Mouse (Mus musculus) right cerebral cortex, postnatal 10 days (tissue): ENCODE measurements at regions not wholly inside any gene's neighbourhood (a gene's known extent, or its start where the extent isn't known, plus 50 kb on each side); places are given as distances from the start of the nearest gene placed in this dataset.

Source experiments
- DNase-seq, 2 experiments: peaks; one replicate each; pipeline ENCODE4 v3.0.0; 2021; ENCODE audit warnings: low spot score in 2 of 2

- DNase-seq: no peak
Observed at GRCm38 (mm10) chr5:46488140-46488942, 630.9 kb upstream of the Lcorl start.

DNA sequence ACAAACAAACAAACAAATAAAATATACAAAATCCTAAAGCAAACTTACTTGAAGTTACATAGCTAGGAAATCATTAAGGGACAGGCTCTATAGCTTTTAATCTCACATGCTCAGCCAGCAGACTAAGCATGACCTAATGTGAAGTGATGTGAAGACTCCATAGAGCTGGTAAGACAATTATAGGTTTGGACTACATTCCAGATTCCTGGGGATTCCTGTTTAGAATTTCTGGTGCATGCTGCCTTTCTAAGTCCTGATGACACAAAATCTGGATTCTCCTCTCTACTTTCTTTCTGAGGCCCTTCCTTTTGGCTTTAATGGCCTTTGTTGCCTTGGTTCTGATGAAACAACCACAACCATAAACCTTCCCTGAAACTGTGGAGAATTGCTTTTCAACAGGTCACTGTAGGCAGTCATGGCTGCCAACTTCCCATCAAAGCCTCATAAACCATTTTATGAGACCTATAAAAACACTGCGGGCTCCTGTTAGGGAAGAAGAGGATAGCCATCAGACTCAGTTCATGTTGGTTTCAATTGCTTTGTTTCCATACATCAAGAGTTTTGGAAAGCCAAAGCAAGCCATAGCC lies 629.4 kb upstream of the Lcorl start:
- no peak for DNase-seq

DNA sequence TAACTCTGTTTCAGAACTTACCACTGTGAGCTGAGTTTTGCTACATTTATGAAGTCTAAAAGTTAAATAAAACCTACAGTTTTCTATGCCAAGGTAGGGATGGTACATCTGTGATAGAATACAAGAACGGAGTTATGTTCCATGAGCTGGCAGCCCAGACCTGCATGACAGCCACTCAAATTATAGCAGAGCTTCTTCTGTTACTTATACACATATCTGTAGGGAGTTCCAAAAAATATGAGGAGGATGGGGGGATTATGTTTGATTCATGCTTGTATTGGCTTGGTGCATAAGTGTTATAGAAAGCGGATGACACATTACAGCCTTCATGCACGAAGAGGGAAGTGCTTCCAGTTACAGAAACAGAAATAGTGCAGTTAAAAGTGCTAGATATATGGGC lies 598.9 kb upstream of the Lcorl start:
- peak in 1 of 2 experiments; percentile 44 for DNase-seq

GRCm38 (mm10) chr5:46448274-46448673 lies 590.9 kb upstream of the Lcorl start:
- DNase-seq: peak in 1 of 2 experiments; percentile 22

GRCm38 (mm10) chr5:46445844-46446243 lies 588.4 kb upstream of the Lcorl start:
- DNase-seq: no peak

DNA sequence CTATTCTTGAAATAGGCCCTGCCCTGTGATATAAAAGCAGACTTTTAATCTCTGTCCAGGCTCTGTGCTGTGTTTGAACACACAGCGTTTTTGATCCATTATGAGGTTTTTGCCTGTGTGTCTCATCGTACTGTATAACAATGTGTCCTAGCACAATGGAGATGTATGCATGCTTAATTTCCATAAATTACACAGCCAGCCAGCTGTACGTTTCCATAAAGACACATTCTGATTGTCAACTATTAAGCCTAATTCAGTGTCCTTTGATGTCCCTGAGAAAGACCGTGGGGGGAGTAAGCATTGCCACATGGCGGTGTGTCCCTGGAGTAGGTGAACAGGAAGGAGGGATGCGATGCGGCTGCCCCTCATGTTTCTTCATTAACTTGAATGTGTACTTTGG lies 587.7 kb upstream of the Lcorl start:
- no peak for DNase-seq

GRCm38 (mm10) chr5:46443805-46444340 lies 586.5 kb upstream of the Lcorl start:
- DNase-seq: peak in 1 of 2 experiments; percentile 48

- peak; percentile 46 to 63 for DNase-seq
Observed at GRCm38 (mm10) chr5:46442600-46443248, 585.3 kb upstream of the Lcorl start.

- DNase-seq: no peak
Observed at GRCm38 (mm10) chr5:46441716-46442115, 584.3 kb upstream of the Lcorl start.

DNA sequence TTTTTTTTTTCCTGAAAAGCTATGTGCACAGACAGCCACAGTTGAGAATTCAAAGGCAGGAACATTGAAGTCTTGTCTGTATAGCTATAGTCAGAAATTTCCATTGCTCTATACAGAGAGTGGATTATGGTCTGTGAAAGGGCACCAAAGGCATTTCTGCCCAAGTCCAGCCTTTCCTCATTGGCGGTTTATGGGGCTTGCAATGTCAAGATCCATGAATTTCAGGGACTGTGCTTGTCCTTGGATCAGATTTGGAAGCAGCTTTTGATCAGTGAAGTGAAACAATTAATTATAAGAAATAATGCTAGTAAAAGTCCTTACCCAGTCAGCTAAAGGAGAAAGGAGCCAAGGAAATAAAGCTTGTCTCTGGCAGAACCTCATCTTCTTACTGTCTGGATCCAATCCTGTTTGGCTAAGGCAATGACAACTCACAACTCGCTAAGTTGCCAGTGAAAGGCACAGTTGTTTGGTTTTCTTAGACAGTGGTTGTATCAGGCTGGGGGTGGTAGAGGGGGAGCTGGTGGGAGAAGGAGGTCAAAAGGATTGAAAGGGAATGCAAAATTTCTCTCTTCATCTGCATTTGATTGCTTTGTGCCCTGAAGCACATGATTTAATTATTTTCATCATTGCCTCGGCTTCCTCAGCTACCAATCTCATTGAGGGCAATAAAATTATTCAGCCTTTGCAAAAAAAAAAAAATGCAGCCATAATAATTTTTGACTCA lies 574.4 kb upstream of the Lcorl start:
- DNase-seq: no peak

GRCm38 (mm10) chr5:46422738-46423137 lies 565.3 kb upstream of the Lcorl start:
- no peak for DNase-seq

DNA sequence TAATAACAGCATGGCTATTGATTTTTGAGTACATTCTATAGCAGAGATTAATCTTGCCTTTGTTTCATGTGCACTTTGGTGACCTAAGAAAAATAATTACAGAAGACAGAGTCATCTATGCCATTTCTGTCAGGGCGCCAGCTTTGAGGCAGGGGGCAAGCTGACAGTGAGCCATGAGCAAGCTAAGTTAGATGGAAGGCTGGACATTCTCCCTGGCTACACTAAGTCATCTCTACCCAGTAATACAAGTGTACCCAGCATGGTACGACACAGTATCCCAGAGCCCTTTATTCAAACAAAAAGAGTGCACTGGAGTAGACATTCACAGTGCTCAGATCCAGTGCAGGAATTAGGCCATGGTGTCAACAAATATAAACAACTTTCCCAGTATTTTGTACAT lies 549.6 kb upstream of the Lcorl start:
- no peak for DNase-seq

- no peak for DNase-seq
Observed at GRCm38 (mm10) chr5:46406404-46406803, 549.0 kb upstream of the Lcorl start.

DNA sequence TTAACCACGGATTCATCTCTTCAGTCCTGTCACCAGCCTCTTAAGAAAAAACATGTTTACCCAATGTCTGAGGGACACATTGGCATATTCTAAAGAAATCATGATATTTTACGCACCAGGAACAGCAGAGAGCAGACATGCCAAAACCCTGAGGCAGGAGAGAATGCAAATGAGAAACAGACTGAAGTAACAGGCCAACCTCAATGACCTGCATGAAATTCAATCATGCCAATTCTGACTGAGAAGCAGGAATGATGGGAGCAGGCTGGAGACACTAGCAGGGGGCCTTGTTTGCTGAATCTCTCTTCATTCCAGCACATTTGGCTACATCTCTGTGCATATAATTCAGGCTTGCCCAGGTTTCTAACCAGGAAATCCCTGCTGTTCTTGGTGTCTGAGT lies 529.2 kb upstream of the Lcorl start:
- no peak for DNase-seq

DNA sequence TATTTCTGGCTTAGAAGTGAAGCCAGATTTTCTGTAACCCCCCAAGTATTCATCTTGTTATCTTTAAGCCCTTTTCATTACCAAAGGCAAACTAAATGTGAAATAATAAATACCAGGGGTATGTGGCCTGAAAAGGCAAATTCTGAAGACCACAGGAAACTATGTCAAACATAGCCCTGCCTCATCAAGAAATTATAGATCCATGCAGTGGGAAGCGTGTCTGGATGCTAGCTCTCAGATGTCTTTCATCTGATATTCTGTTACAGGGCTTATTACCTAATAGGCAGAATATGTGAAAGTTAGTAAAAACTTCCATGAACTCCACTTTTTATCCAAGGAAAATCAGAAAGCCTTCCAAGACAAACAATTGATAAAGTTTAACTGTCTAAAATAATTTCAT lies 509.9 kb upstream of the Lcorl start:
- DNase-seq: no peak

DNA sequence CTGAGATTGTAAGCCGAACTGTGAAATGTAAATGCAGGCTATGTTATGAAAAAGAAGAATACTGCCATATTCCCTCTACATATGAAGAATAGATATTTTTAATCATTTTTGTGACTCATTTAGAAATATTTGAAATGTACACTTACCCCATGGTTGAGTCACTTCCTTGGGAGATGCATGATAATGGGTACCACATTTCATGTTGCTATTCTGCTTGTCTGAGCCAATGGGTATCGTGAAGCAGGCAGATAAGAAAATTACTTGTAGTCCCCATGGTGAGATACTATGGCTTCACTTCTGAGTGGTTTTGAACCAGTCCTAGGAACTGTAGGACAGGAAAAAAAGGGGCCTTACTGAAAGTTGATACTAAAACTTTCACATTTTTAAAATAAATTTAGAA lies 506.2 kb upstream of the Lcorl start:
- no peak for DNase-seq

- DNase-seq: no peak
Observed at GRCm38 (mm10) chr5:46361637-46362036, 504.2 kb upstream of the Lcorl start.

- no peak for DNase-seq
Observed at GRCm38 (mm10) chr5:46348448-46348847, 491.0 kb upstream of the Lcorl start.

DNA sequence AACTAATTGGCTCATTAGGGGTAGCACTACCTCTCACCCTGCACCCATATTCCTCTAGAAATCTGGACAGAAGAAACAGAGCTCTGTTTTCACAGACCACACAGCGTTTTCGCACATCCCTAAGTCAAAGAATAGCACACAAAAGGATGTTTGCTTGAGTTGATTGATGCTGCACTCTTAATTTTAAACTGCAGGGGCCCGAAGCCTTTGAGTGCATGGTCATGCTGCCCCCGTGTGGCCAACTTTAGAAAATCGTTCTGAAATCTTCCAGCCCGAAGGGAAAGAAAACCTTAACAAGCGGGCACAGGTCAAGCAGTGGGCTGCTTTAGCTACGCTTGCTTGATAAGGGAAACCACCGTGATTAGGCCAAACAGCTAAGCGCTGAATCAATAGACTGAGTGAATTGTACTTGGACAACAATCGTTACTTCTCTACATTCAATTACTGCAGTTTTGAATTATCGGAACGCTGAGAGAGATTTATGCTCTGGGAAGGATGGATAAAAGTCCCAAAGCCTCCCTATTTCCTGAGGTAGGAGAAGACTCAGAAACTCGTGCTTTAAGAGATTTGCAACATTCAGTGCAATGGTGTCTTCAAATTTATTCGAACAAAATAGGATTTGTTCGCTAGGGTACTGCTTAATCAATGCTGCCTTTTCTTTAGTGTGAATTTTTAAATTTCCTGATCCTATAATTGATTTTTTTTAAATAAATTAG lies 490.1 kb upstream of the Lcorl start:
- peak; percentile 77 to 89 for DNase-seq

- DNase-seq: peak; percentile 24 to 34
Observed at GRCm38 (mm10) chr5:46338461-46338860, 481.0 kb upstream of the Lcorl start.

- DNase-seq: no peak
Observed at GRCm38 (mm10) chr5:46330880-46331279, 473.5 kb upstream of the Lcorl start.
